Mouse (Mus musculus) erythroblast, embryonic 14.5 days (primary cell): ENCODE measurements around the gene St6galnac3.

Experiments used
- GATA1 ChIP-seq: IDR thresholded peaks from 2 replicates; pipeline ENCODE4 v1.6.1; 2012; ENCODE audit warnings: low read length, inconsistent platforms, mixed read lengths
- TAL1 ChIP-seq: IDR thresholded peaks from 3 replicates; pipeline ENCODE4 v1.6.1; 2012; ENCODE audit warnings: low read length, inconsistent platforms, mixed read lengths

DNA sequence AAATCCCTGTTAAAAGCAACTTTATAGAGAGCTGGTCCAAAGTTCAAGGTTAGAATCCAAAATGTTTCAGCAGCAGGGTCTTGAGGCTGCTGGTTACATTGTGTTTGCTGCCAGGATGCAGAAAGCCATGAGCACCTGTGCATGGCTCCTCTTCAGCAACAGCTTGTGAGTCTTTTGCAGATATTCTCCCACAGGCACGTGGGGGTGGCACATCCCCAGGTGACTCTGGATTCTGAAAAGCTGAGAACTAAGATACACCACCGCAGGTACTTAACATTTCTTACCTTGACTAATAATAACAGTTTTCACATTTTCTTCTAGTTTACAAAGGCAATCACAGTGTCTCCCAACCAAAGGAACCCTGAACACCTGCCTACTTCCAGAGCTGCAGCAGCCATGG, 387.8 kb downstream of the St6galnac3 start:
- no peak for TF ChIP-seq GATA1
- no peak for TF ChIP-seq TAL1
